Mouse (Mus musculus): ENCODE data around the gene Ccdc81. TPM values are rescaled to one million over a fixed set of nuclear protein-coding genes. Genes with fewer than 3 reads are reported as not detected.

Ccdc81 gene
- total RNA-seq, 2 experiments from 2014 or later, result 0.40 to 0.56 TPM

Other genes starting within 250 kb of the Ccdc81 start
- gene Hikeshi, start 37.6 kb upstream of the Ccdc81 start, total RNA-seq (2021), result 100 to 1,000 TPM; 108 to 109 TPM
- 10 to 100 TPM; 32.6 to 34.0 TPM for gene Eed, start 77.4 kb upstream of the Ccdc81 start, total RNA-seq (2021)
- gene Picalm, start 226.6 kb upstream of the Ccdc81 start, total RNA-seq (2021), result 100 to 1,000 TPM; 250 to 257 TPM